Mouse (Mus musculus) heart, adult 2 months (tissue): ENCODE results near the gene Agtrap.

Experiments
- CTCF ChIP-seq: fragments of 200-600 bp; IDR thresholded peaks from 2 replicates; pipeline ENCODE4 v1.8.1; 2022; ENCODE audit warnings: antibody characterized with exemption, mild to moderate bottlenecking, moderate library complexity
- EP300 ChIP-seq: fragments of 200-500 bp; IDR thresholded peaks from 2 replicates; pipeline ENCODE4 v1.6.1; 2011; ENCODE audit warnings: low read depth, low read length, control low read depth; ENCODE audit not compliant: insufficient read depth
- POLR2A ChIP-seq: fragments of 200-500 bp; IDR thresholded peaks from 2 replicates; pipeline ENCODE4 v1.6.1; 2011; ENCODE audit warnings: mild to moderate bottlenecking, low read depth, low read length, control low read depth; ENCODE audit not compliant: insufficient read depth

DNA sequence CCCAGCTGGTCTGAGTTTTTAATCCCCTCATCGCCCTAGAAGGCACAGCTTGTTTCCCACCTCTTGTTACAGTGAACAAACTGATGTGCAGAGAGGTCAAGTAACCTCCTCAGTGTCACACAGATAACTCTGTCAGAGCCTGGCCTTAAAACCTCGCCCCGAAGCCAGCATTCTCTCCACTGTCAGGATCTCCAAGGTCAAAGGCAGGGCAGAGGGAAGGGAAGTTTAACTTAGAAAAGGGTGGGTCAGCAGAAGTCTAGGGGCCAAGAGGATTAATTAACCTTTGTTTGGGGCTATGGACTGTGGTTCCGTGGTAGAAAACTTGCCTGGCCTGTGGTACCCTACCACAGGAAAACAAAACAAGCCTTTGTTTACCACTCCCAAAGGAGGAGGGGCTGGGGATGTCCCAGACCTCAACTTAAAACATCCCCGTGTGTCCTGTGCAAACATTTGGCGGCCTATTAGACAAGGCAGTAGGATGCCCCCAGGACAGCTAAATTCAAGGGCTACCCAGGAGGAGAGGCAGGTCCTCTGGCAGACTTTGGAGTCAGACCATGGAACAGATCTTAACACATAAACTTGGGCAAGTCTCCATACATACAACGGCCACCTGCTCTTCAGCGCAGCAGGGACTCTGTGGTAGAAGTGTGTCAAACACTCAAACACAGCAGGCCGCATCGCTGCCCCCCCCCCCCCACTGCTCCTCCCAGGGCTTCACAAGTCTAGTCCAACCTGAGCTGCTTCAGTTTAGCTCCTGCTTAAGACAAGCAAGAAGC, 2.5 kb downstream of the Agtrap start:
- TF ChIP-seq CTCF (no peak), EP300 (no peak), POLR2A (no peak)
